Mouse (Mus musculus) Muller cell, postnatal 12 days (primary cell): ENCODE measurements at regions not wholly inside any gene's neighbourhood (a gene's known extent, or its start where the extent isn't known, plus 50 kb on each side); places are given as distances from the start of the nearest gene placed in this dataset.

Source experiments
- DNase-seq: peaks from one replicate; pipeline ENCODE4 v3.0.0-alpha.2; 2015; ENCODE audit errors: inconsistent ontology term

DNA sequence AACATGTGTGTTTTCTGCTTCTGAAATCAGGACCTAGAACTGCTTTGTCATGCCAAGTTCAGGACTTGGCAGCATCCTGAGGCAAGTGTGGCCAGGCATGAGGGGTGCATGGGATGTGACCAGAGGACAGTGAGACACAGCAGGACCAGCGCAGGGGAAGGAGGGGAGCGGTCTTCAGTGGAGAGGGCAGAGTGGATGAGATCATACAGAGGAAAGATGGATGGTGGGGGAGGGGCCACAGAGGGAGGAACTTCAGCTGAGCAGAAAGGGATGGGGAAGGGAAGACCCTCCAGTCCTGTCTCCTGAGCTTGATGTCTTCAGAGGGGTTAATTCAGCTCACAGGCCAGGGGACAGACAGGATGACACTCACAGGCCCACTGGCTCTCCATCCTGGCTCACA is 81.0 kb downstream of the Cryba4 start:
- no peak for DNase-seq

- DNase-seq = peak; percentile 20
These were observed 72.9 kb downstream of the Cryba4 start for GRCm38 (mm10) chr5:112179213-112180057.

- no peak for DNase-seq
These were observed 69.5 kb downstream of the Cryba4 start for GRCm38 (mm10) chr5:112182775-112183174.

DNA sequence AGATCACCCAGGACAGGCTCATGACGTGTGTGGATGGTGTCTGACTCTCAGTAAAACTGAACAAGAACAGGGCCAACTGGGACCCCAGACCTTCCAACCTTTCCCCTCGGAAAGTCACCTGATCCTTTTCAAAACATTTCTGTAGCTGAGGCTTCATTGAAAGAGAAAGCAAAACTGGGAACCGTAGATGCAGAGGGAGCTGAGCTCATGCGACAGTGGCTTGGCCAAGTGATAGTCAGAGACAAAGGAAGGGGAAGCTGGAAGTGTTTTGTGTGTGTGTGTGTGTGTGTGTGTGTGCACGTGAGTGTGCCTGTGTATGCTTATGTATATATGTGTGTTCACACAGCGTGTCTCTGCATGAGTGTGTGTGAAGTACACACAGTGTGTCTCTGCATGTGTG is 56.7 kb downstream of the Cryba4 start:
- no peak for DNase-seq
